Mouse (Mus musculus): ENCODE results near the gene Cfap100. TPM values are rescaled to one million over a fixed set of nuclear protein-coding genes. Genes with fewer than 3 reads are reported as not detected.

Gene Cfap100
- not detected for polyA plus RNA-seq (2017; shearing (Covaris generic))

GRCm38 (mm10) chr6:90428380-90428974 is at the start of gene Cfap100:
Cfap100 (minus strand) TSS chr6:90428797.

GRCm38 (mm10) chr6:90462181-90462706 is 33.6 kb upstream of the Cfap100 start, which contains the start of gene Klf15:
Klf15 (plus strand) TSS chr6:90462576.

GRCm38 (mm10) chr6:90368976-90369724 is 59.4 kb downstream of the Cfap100 start, which contains the start of gene Zxdc:
Zxdc (plus strand) TSS chr6:90369492.

Other genes starting within 250 kb of the Cfap100 start
- gene V1ra8, start 226.0 kb downstream of the Cfap100 start, polyA plus RNA-seq (2017; shearing (Covaris generic)): not detected
- not detected for gene Vmn1r53, start 204.4 kb downstream of the Cfap100 start, polyA plus RNA-seq (2017; shearing (Covaris generic))
- gene Vmn1r54, start 182.5 kb downstream of the Cfap100 start, polyA plus RNA-seq (2017; shearing (Covaris generic)): not detected
- not detected for gene BC048671, start 127.6 kb downstream of the Cfap100 start, polyA plus RNA-seq (2017; shearing (Covaris generic))
- gene Chst13, start 103.6 kb downstream of the Cfap100 start, polyA plus RNA-seq (2017; shearing (Covaris generic)): not detected
- not detected for gene Uroc1, start 95.5 kb downstream of the Cfap100 start, polyA plus RNA-seq (2017; shearing (Covaris generic))
- gene Zxdc, start 59.3 kb downstream of the Cfap100 start, polyA plus RNA-seq (2017; shearing (Covaris generic)): 2.4 TPM
- not detected for gene Klf15, start 33.8 kb upstream of the Cfap100 start, polyA plus RNA-seq (2017; shearing (Covaris generic))
- 2.4 TPM for gene Aldh1l1, start 57.6 kb upstream of the Cfap100 start, polyA plus RNA-seq (2017; shearing (Covaris generic))
- gene Slc41a3, start 175.9 kb upstream of the Cfap100 start, polyA plus RNA-seq (2017; shearing (Covaris generic)): 14.3 TPM